Mouse (Mus musculus): ENCODE data around the gene Dap3. TPM values are rescaled to one million over a fixed set of nuclear protein-coding genes. Genes with fewer than 3 reads are reported as not detected.
"Not testable (repeated sequence)": the region's sequence is repeated elsewhere in the genome, so short reads cannot be mapped to it uniquely, and the experiment has no call there.

Dap3 gene
- polyA plus RNA-seq (2015; fragmentation: Nextera tagmentation; extraction: Ambion mirVana), result 161 and 163 TPM in 2 replicates

- H3K4me2 ChIP-seq (replicated peaks; ENCODE audit: low read depth, low read length), result peak within 1 kb of the TSS; percentile 74
- peak within 1 kb of the TSS; percentile 98 for H3K27ac ChIP-seq (ENCODE audit: low read length)
- H3K27me3 ChIP-seq (ENCODE audit: insufficient read depth, low read length), result no peaks in the 10 kb centered on the region
- H3K36me3 ChIP-seq (ENCODE audit: insufficient read depth, low read length), result 0 out of 2 replicates have a peak, but pooled peaks cover 3% of the 10 kb centered on the region
- peaks cover 36% of the 10 kb centered on the region for H3K4me1 ChIP-seq (ENCODE audit: insufficient read depth, low read length)
- ATAC-seq (ENCODE audit: low FRiP score, low TSS enrichment), result peak; percentile 81
- peak within 1 kb of the TSS; percentile 88 for H3K9ac ChIP-seq (replicated peaks; ENCODE audit: low read length)
- H3K9me3 ChIP-seq (ENCODE audit: low read length), result no peaks in the 10 kb centered on the region
- under 1% methylated on average over 49 of the region's 64 CpGs for WGBS
- peak within 1 kb of the TSS; percentile 60 for H3K4me3 ChIP-seq (ENCODE audit: low read length)
These were observed at the start of gene Dap3, which contains the start of gene Ash1l for GRCm38 (mm10) chr3:88950576-88951326. TSS of gene Dap3 (minus strand) at chr3:88951181. TSS of gene Ash1l (plus strand) at chr3:88950622.

- no peak overlapping the region for H3K9ac ChIP-seq (replicated peaks; ENCODE audit: low read length)
- H3K4me2 ChIP-seq (replicated peaks; ENCODE audit: low read depth, low read length), result no peak overlapping the region
- no peak overlapping the region for H3K27ac ChIP-seq (ENCODE audit: low read length)
- no peaks in the 10 kb centered on the region; the same call in 1 of the 2 replicates for H3K36me3 ChIP-seq (ENCODE audit: insufficient read depth, low read length)
- no peak for ATAC-seq (ENCODE audit: low FRiP score, low TSS enrichment)
- 75% methylated on average over 2 of the region's 2 CpGs for WGBS
- no peak overlapping the region for H3K4me3 ChIP-seq (ENCODE audit: low read length)
- H3K9me3 ChIP-seq (ENCODE audit: low read length), result no peaks in the 10 kb centered on the region
- H3K27me3 ChIP-seq (ENCODE audit: insufficient read depth, low read length), result no peaks in the 10 kb centered on the region
- no peaks in the 10 kb centered on the region for H3K4me1 ChIP-seq (ENCODE audit: insufficient read depth, low read length)
These were observed 41.8 kb upstream of the Dap3 start for GRCm38 (mm10) chr3:88992793-88993192.

- Histone ChIP-seq H3K9me3 (ENCODE audit: low read length) (no peaks in the 10 kb centered on the region), H3K27ac (ENCODE audit: low read length) (no peak overlapping the region), H3K9ac (replicated peaks; ENCODE audit: low read length) (no peak overlapping the region), H3K4me2 (replicated peaks; ENCODE audit: low read depth, low read length) (no peak overlapping the region), H3K27me3 (ENCODE audit: insufficient read depth, low read length) (no peaks in the 10 kb centered on the region), H3K4me3 (ENCODE audit: low read length) (no peak overlapping the region), H3K4me1 (ENCODE audit: insufficient read depth, low read length) (no peaks in the 10 kb centered on the region), H3K36me3 (ENCODE audit: insufficient read depth, low read length) (peaks cover 39% of the 10 kb centered on the region)
- no peak for ATAC-seq (ENCODE audit: low FRiP score, low TSS enrichment)
- 44% methylated on average over 4 of the region's 4 CpGs for WGBS
These were observed 33.0 kb upstream of the Dap3 start for GRCm38 (mm10) chr3:88983921-88984381.

- Histone ChIP-seq H3K9ac (replicated peaks; ENCODE audit: low read length) (no peak overlapping the region), H3K4me1 (ENCODE audit: insufficient read depth, low read length) (no peaks in the 10 kb centered on the region), H3K27me3 (ENCODE audit: insufficient read depth, low read length) (no peaks in the 10 kb centered on the region), H3K4me3 (ENCODE audit: low read length) (no peak overlapping the region), H3K9me3 (ENCODE audit: low read length) (no peaks in the 10 kb centered on the region), H3K27ac (ENCODE audit: low read length) (no peak overlapping the region), H3K4me2 (replicated peaks; ENCODE audit: low read depth, low read length) (no peak overlapping the region), H3K36me3 (ENCODE audit: insufficient read depth, low read length) (peaks cover 32% of the 10 kb centered on the region)
- ATAC-seq (ENCODE audit: low FRiP score, low TSS enrichment), result no peak
- whole genome bisulfite sequencing, result 96% methylated on average over 8 of the region's 8 CpGs
These were observed 30.4 kb upstream of the Dap3 start for GRCm38 (mm10) chr3:88981206-88982010.

- Histone ChIP-seq H3K27ac (ENCODE audit: low read length) (no peak overlapping the region), H3K36me3 (ENCODE audit: insufficient read depth, low read length) (no peaks in the 10 kb centered on the region), H3K9ac (replicated peaks; ENCODE audit: low read length) (no peak overlapping the region), H3K4me3 (ENCODE audit: low read length) (no peak overlapping the region), H3K4me2 (replicated peaks; ENCODE audit: low read depth, low read length) (no peak overlapping the region), H3K9me3 (ENCODE audit: low read length) (no peaks in the 10 kb centered on the region), H3K27me3 (ENCODE audit: insufficient read depth, low read length) (no peaks in the 10 kb centered on the region), H3K4me1 (ENCODE audit: insufficient read depth, low read length) (no peaks in the 10 kb centered on the region)
- no peak for ATAC-seq (ENCODE audit: low FRiP score, low TSS enrichment)
- WGBS, result 92% methylated on average over 2 of the region's 2 CpGs
These were observed 24.0 kb upstream of the Dap3 start for GRCm38 (mm10) chr3:88975012-88975411.

- ATAC-seq (ENCODE audit: low FRiP score, low TSS enrichment); H3K9ac ChIP-seq (replicated peaks; ENCODE audit: low read length); H3K27ac ChIP-seq (ENCODE audit: low read length); H3K27me3 ChIP-seq (ENCODE audit: insufficient read depth, low read length); H3K4me3 ChIP-seq (ENCODE audit: low read length); H3K9me3 ChIP-seq (ENCODE audit: low read length); H3K4me1 ChIP-seq (ENCODE audit: insufficient read depth, low read length); H3K4me2 ChIP-seq (replicated peaks; ENCODE audit: low read depth, low read length): not testable (repeated sequence)
- H3K36me3 ChIP-seq (ENCODE audit: insufficient read depth, low read length), result peaks cover 14% of the 10 kb centered on the region; the same call in 1 of the 2 replicates
These were observed 12.2 kb upstream of the Dap3 start for GRCm38 (mm10) chr3:88963211-88963610.

GRCm38 (mm10) chr3:88953736-88954135 is 2.8 kb upstream of the Dap3 start:
- H3K4me2 ChIP-seq (replicated peaks; ENCODE audit: low read depth, low read length), result no peak overlapping the region
- no peak overlapping the region for H3K4me3 ChIP-seq (ENCODE audit: low read length)
- H3K27ac ChIP-seq (ENCODE audit: low read length), result no peak overlapping the region
- H3K4me1 ChIP-seq (ENCODE audit: insufficient read depth, low read length), result peaks cover 24% of the 10 kb centered on the region
- H3K9me3 ChIP-seq (ENCODE audit: low read length), result no peaks in the 10 kb centered on the region
- H3K36me3 ChIP-seq (ENCODE audit: insufficient read depth, low read length), result no peaks in the 10 kb centered on the region
- no peak for ATAC-seq (ENCODE audit: low FRiP score, low TSS enrichment)
- H3K9ac ChIP-seq (replicated peaks; ENCODE audit: low read length), result no peak overlapping the region
- no peaks in the 10 kb centered on the region for H3K27me3 ChIP-seq (ENCODE audit: insufficient read depth, low read length)

GRCm38 (mm10) chr3:88953246-88953645 is 2.3 kb upstream of the Dap3 start:
- Histone ChIP-seq H3K27ac (ENCODE audit: low read length) (no peak overlapping the region), H3K27me3 (ENCODE audit: insufficient read depth, low read length) (no peaks in the 10 kb centered on the region), H3K4me1 (ENCODE audit: insufficient read depth, low read length) (peaks cover 29% of the 10 kb centered on the region), H3K4me3 (ENCODE audit: low read length) (no peak overlapping the region), H3K4me2 (replicated peaks; ENCODE audit: low read depth, low read length) (no peak overlapping the region), H3K9ac (replicated peaks; ENCODE audit: low read length) (no peak overlapping the region), H3K9me3 (ENCODE audit: low read length) (no peaks in the 10 kb centered on the region), H3K36me3 (ENCODE audit: insufficient read depth, low read length) (no peaks in the 10 kb centered on the region)
- 81% methylated on average over 4 of the region's 4 CpGs for WGBS
- no peak for ATAC-seq (ENCODE audit: low FRiP score, low TSS enrichment)

- Histone ChIP-seq H3K27me3 (ENCODE audit: insufficient read depth, low read length) (no peaks in the 10 kb centered on the region), H3K4me1 (ENCODE audit: insufficient read depth, low read length) (peaks cover 36% of the 10 kb centered on the region), H3K9me3 (ENCODE audit: low read length) (no peaks in the 10 kb centered on the region), H3K36me3 (ENCODE audit: insufficient read depth, low read length) (0 out of 2 replicates have a peak, but pooled peaks cover 3% of the 10 kb centered on the region), H3K9ac (replicated peaks; ENCODE audit: low read length) (peak overlapping the region; percentile 88), H3K4me3 (ENCODE audit: low read length) (peak overlapping the region; percentile 60), H3K4me2 (replicated peaks; ENCODE audit: low read depth, low read length) (peak overlapping the region; percentile 74), H3K27ac (ENCODE audit: low read length) (peak overlapping the region; percentile 98)
- ATAC-seq (ENCODE audit: low FRiP score, low TSS enrichment), result no peak
- 1% methylated on average over 5 of the region's 5 CpGs for WGBS
These were observed 383 bp upstream of the Dap3 start for GRCm38 (mm10) chr3:88951327-88951800.
